Mouse (Mus musculus): ENCODE results near the gene Tnik. TPM values are rescaled to one million over a fixed set of nuclear protein-coding genes. Genes with fewer than 3 reads are reported as not detected.

Tnik gene
- total RNA-seq, 2 experiments from 2014 or later = 195 to 212 TPM

GRCm38 (mm10) chr3:28638957-28639356, 375.9 kb downstream of the Tnik start:
- DNase-seq (ENCODE audit: low spot score in 2 of 2) = peak; percentile 69 to 83
- intact Hi-C loops (cut with DNase I) = no loop called here

DNA sequence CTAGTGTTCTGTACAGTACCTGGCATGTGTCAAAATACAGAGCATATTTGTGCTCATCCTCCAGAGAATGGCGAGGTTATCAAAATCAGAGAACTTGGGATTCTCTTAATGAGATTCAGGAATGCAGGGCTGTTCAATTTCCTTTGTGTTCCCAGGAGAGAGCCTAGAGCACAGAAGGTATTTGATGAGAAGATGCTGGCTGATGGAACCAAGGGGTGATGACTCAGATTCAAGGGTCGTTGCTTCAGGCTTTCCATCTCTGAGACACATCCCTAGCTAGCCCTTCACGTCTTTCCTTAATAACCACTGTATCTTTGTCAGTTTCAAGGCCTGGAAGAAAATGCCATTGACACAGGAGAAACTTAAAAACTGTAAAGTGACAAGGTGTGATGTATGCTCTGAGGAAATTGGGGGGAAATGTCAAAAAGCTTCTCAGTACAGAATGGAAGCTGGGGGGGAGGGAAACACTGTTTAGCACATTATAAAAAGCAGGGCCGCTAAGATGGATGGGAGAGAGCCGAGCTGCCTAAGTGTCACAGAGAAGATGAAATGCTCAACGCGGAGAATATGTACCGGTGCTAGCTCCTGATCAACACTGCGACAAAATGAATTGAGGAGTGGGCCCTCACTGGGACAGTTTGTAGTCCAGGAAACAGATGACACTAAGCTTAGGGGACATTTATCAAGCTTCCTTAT, 380.4 kb downstream of the Tnik start:
- no peak for DNase-seq (ENCODE audit: low spot score in 2 of 2)
- intact Hi-C loops (cut with DNase I) = no loop called here

- intact Hi-C loops (cut with DNase I) = no loop called here
- no peak for DNase-seq (ENCODE audit: low spot score in 2 of 2)
Observed at GRCm38 (mm10) chr3:28652574-28652973, 389.6 kb downstream of the Tnik start.

GRCm38 (mm10) chr3:28653043-28653442, 390.0 kb downstream of the Tnik start:
- intact Hi-C loops (cut with DNase I) = no loop called here
- DNase-seq (ENCODE audit: low spot score in 2 of 2) = no peak

DNA sequence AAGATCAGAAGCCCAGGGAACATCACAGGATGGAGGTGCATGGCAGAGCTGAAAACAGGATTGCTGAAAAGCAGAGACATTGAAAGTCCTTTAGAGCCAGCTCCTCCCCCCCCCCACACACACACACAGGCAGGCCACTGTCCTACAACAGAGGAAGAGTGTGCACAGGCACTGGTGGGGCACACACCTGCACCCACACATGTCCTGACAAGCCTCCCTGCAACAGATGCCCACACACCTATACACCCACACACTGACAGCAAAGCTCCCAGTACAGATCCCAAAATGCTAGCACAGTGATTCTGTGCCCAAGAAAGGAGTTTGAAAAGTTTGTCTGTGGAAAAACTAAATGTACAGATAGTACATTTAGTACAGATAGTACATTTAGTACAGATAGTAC, 391.7 kb downstream of the Tnik start:
- intact Hi-C loops (cut with DNase I) = no loop called here
- peak; percentile 28 to 63 for DNase-seq (ENCODE audit: low spot score in 2 of 2)

DNA sequence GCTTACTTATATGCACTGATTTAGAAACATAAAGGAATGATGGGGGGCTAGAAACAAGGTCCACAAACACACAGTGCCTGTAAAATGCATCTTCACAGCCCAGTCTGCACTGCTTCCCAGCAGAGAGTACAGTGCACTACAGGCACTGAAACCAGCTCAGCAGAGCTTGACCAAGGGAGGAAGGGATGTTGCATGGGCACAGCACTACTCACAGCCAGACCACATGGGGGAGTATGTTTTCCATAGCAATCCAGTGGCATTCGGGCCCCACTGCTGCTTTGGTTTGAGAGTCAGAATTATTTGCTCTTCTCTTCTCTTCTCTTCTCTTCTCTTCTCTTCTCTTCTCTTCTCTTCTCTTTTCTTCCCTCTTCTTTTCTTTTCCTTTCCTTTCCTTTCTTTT, 395.3 kb downstream of the Tnik start:
- intact Hi-C loops (cut with DNase I) = no loop called here
- no peak for DNase-seq (ENCODE audit: low spot score in 2 of 2)

GRCm38 (mm10) chr3:28680851-28681250, 417.8 kb downstream of the Tnik start:
- no peak for DNase-seq (ENCODE audit: low spot score in 2 of 2)

GRCm38 (mm10) chr3:28681866-28682265, 418.9 kb downstream of the Tnik start:
- intact Hi-C loops (cut with DNase I) = loop anchor here (5.0 kb wide), 1 partner anchor 65 kb away; no protein-coding TSS in a partner anchor
- no peak for DNase-seq (ENCODE audit: low spot score in 2 of 2)

More at GRCm38 (mm10) chr3:28680851-28681250, 417.8 kb downstream of the Tnik start:
- intact Hi-C loops (cut with DNase I) = loop anchor here (5.0 kb wide), 1 partner anchor 66 kb away; no protein-coding TSS in a partner anchor

- intact Hi-C loops (cut with DNase I) = loop anchor here (5.0 kb wide), 1 partner anchor 65 kb away; no protein-coding TSS in a partner anchor
- no peak for DNase-seq (ENCODE audit: low spot score in 2 of 2)
Observed at GRCm38 (mm10) chr3:28682411-28682810, 419.4 kb downstream of the Tnik start.

DNA sequence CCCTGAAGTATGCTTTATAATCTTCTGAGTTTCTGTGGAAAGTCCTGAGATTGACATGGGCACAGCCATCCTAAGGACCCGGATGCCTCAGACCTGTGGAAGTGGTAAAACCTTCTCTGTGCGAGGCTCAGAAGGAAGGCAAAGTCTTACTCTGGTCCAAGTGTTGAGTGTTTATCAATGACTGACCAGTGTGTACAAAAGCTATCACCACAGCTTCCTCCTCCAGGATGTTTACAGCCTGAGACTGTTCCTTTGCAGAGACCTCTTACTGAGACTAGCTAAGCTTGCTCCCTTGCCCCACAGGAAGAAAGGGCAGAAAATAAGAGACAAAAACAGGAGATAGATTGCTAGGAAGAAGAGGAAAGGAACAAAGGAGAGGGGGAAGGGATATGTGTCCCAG, 422.5 kb downstream of the Tnik start:
- intact Hi-C loops (cut with DNase I) = no loop called here
- DNase-seq (ENCODE audit: low spot score in 2 of 2) = no peak

DNA sequence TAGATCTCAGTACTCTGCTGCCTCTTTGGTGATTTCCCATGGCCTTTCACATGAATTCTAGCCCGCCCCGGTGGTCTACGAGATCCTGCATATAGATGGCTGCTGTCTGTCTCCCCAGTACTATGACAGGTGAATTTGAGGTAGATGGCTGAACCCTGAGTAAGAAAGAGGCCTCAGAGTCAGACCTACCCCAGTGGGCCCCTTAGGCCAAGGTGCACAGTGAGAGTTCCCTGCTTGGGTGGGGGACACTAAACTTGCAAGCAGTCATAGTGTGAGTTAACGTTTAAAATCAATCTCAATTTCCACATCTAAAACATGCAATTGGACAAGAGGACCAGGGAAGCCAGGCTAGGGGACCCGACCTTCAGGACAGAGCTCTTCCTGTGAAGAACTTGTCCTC, 431.8 kb downstream of the Tnik start:
- no peak for DNase-seq (ENCODE audit: low spot score in 2 of 2)
- intact Hi-C loops (cut with DNase I) = no loop called here

GRCm38 (mm10) chr3:28695608-28696007, 432.6 kb downstream of the Tnik start:
- intact Hi-C loops (cut with DNase I) = no loop called here

GRCm38 (mm10) chr3:28696162-28696561, 433.1 kb downstream of the Tnik start:
- intact Hi-C loops (cut with DNase I) = no loop called here
- DNase-seq (ENCODE audit: low spot score in 2 of 2) = no peak

More at GRCm38 (mm10) chr3:28695608-28696007, 432.6 kb downstream of the Tnik start:
- DNase-seq (ENCODE audit: low spot score in 2 of 2) = no peak

DNA sequence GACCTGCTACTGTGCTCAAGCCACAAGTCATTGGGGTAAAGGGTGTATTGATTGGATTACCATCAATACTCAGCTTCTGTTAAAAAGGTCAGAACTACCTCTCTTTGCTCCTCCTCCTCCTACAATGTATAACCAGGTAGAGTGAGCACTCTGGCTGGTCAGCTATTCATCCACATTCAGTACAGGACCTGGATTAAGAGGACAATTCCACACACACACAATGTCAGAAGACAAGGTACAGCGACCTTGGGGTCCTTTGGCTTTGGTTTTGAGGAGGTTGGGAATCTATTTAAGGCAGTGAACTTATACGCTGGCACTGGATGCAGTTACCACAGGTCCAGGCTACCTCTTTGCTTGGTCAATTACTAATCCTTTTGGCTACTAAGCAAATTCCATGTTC, 434.8 kb downstream of the Tnik start, which contains the start of gene Slc2a2:
TSS of gene Slc2a2 (plus strand) at position 107 of the 400 bp plus-strand sequence.
- DNase-seq (ENCODE audit: low spot score in 2 of 2) = no peak
- intact Hi-C loops (cut with DNase I) = no loop called here

- intact Hi-C loops (cut with DNase I) = no loop called here
Observed at GRCm38 (mm10) chr3:28699601-28700000, 436.6 kb downstream of the Tnik start.

GRCm38 (mm10) chr3:28705522-28706137, 442.6 kb downstream of the Tnik start:
- intact Hi-C loops (cut with DNase I) = no loop called here
- DNase-seq (ENCODE audit: low spot score in 2 of 2) = no peak

More at GRCm38 (mm10) chr3:28699601-28700000, 436.6 kb downstream of the Tnik start:
- DNase-seq (ENCODE audit: low spot score in 2 of 2) = no peak

DNA sequence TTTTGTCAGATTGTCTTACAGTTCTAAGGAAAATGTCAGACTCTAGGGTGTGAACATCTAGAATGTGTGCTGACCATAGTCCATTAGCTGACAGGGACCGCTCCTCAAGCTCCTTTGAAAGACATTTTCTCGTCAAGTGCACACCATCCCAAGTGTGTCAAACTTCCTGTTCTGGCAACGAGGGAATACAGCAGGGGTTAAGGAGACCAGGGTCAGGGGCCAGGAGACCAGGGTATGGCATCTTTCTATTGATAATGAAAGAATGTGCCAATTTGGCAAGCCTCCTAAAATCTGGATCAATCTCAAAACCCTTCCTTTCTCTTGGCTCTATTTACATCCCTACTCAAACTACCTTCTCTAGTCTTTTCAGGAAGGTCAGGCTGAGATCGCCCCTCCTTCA, 443.7 kb downstream of the Tnik start:
- no peak for DNase-seq (ENCODE audit: low spot score in 2 of 2)
- intact Hi-C loops (cut with DNase I) = no loop called here

DNA sequence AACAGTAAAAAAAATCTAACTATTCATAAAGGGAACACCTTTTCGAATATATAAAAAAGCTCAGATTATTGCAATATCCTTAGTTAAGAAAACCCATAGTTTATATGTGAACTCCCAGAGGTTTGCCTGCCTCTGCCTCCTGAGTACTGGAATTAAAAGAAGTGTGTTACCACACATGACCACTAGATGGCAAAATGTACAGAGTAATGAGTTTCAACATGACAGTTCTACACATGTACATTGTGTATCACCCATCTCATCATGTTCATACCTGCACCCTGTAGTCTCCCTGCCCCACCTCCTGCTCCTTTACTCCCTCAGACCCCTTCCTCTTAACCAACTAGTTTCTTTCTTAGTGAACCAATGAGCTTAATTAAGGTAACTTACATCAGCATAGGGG, 446.7 kb downstream of the Tnik start:
- intact Hi-C loops (cut with DNase I) = no loop called here
- DNase-seq (ENCODE audit: low spot score in 2 of 2) = no peak

DNA sequence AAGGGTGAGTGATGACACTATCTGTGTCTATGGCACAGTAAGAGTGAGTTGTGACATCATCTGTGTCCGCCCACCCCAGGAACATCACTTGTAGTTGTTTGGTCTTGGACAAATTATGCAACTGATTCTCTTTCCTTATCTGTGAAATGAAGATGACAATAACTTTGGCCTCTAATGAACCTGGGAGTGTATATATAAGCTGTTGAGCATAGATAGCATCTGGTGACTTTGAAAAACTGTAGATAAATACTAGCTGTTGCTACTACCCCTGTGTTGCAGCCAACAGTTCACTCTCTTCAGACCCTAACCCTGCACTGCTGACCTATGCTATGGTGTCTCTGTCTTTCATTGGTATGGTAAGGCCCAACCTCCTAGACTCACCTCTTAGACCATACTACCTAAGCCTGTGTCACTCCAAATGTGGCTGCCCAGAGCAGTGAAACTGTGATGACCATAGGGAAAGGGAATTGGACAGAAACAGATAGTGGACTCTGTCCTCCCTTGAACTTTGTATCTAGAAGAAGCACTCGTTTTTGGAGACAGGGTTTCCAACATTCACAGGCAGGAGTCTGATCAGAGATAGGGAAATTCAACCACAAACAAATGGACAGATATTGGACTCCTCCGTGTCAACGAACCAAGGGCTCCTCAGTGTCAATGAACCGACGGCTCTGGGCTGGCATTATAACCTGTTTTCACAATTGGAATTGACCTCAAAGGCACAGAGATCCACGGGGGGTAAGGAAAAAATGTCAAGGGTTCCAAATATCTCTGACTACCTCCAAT, 451.1 kb downstream of the Tnik start:
- intact Hi-C loops (cut with DNase I) = no loop called here

GRCm38 (mm10) chr3:28718521-28718920, 455.5 kb downstream of the Tnik start:
- DNase-seq (ENCODE audit: low spot score in 2 of 2) = no peak
- intact Hi-C loops (cut with DNase I) = no loop called here

More for the DNA sequence above, 451.1 kb downstream of the Tnik start:
- DNase-seq (ENCODE audit: low spot score in 2 of 2) = no peak
